Mouse (Mus musculus): Measurements from ENCODE around the gene Slc5a7. TPM values are rescaled to one million over a fixed set of nuclear protein-coding genes. Genes with fewer than 3 reads are reported as not detected.

The Slc5a7 gene
- polyA plus RNA-seq, 1 experiment from 2014 or later, result 0.02 TPM

DNA sequence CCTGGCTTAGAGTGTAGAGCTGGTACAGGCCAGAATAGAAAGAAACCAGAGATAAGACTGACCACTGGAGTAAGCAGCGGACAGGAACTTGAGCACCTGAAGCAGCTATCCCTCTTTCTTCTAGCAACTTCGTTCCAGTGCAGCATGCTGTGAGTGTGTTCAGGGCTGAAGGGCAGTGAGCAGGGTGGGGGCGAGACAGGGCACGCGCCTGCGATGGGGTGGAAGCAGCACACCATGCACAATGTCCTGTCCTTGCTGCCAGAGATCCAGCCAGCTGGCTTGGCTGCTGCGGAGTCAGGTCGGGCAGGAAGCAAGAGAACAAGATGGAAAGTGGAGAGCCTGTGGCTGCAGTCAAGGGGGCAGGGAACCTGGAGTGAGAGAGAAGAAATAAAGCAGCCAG is 59.4 kb downstream of the Slc5a7 start:
- DNase-seq (ENCODE audit: low spot score) (no peak), ATAC-seq (no peak)
- no peak overlapping the region for H3K4me3 ChIP-seq (ENCODE audit: low read depth, low read length)
- TF ChIP-seq CTCF (IDR thresholded peaks at IDR 0.05) (no peak), EP300 (IDR thresholded peaks at IDR 0.05) (no peak)
- H3K36me3 ChIP-seq (ENCODE audit: insufficient read depth, low read length), result no peaks in the 10 kb centered on the region
- H3K27ac ChIP-seq (ENCODE audit: low read length), result no peak overlapping the region
- H3K4me2 ChIP-seq (replicated peaks; ENCODE audit: low read depth, low read length), result no peak overlapping the region
- no peaks in the 10 kb centered on the region for H3K4me1 ChIP-seq (ENCODE audit: insufficient read depth, low read depth, low read length)
- no peaks in the 10 kb centered on the region for H3K27me3 ChIP-seq (replicated peaks; ENCODE audit: insufficient read depth, low read length)
- H3K9me3 ChIP-seq (ENCODE audit: low read length), result no peaks in the 10 kb centered on the region
- H3K9ac ChIP-seq (replicated peaks; ENCODE audit: low read depth), result no peak overlapping the region
- WGBS, result 66% methylated on average over 8 of the region's 8 CpGs

Data from lung, postnatal 0 days (tissue).